Mouse (Mus musculus): ENCODE data around the gene Eapp. TPM values are rescaled to one million over a fixed set of nuclear protein-coding genes. Genes with fewer than 3 reads are reported as not detected.

The Eapp gene
- total and polyA plus RNA-seq, 3 experiments = 43.1 to 53.9 (median 51.5) TPM

DNA sequence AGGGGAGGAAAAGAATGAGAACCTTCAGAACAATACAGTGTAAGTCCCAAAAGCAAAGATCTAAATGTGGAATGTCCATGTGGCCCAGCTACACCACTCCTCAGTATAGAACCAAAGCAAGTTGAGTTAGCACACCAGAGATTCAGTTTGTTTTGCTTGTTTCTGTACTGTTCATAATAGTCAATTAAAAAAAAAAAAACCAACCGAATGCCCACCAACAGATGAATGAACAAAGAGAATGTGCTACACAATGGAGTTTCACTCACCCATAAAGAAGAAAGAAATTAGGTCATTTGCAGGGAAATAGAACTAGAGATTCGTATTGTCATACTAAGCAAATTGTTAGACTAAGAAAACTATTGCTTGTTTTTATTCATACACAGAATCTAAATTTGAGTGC is 63.6 kb downstream of the Eapp start:
- DNase-seq (ENCODE audit: extremely low read depth) = no peak
- no peak overlapping the region for H3K4me3 ChIP-seq (replicated peaks in 1 of 3; ENCODE audit: low read depth in 2 of 3, low read length in 2 of 3, poor library complexity in 1 of 3)
- no peaks in the 10 kb centered on the region for H3K36me3 ChIP-seq (replicated peaks in 1 of 2; ENCODE audit: control insufficient read depth in 1 of 2, insufficient read depth in 1 of 2, low read length in 1 of 2)
- peaks cover 0 to 5% of the 10 kb centered on the region in 2 experiments; a peak in 1 of 4 replicates for H3K4me1 ChIP-seq (ENCODE audit: control insufficient read depth in 1 of 2, insufficient read depth in 2 of 2)
- no peaks in the 10 kb centered on the region for H3K27me3 ChIP-seq (replicated peaks)
- H3K9ac ChIP-seq (ENCODE audit: insufficient read depth, low read depth) = no peak overlapping the region
- H3K79me2 ChIP-seq (replicated peaks; ENCODE audit: control insufficient read depth, extremely low read depth, insufficient read depth, poor library complexity, severe bottlenecking) = no peaks in the 10 kb centered on the region
- in situ Hi-C loops (cut with MboI; ENCODE audit: low pct_ligation_motif_present, low pct_unique_long_range_greater_than_20kb, low sequenced_read_pairs) (no loop called here), dilution Hi-C loops (cut with MboI; ENCODE audit: extremely low pct_ligation_motif_present, extremely low pct_unique_long_range_greater_than_20kb, low sequenced_read_pairs) (no loop called here)
- TF ChIP-seq TBP (conservative IDR thresholded peaks at IDR 0.05; ENCODE audit: low read depth, low read length) (no peak), ZC3H11A (IDR thresholded peaks at IDR 0.05; ENCODE audit: low read depth, low read length) (no peak), NRF1 (IDR thresholded peaks at IDR 0.05; ENCODE audit: low read depth, low read length) (no peak)
- no peaks in the 10 kb centered on the region for H3K9me3 ChIP-seq (replicated peaks; ENCODE audit: low read length)
- H3K4me2 ChIP-seq (ENCODE audit: insufficient read depth, low read depth, poor library complexity, severe bottlenecking) = no peak overlapping the region
- no peak overlapping the region for H3K27ac ChIP-seq (ENCODE audit: insufficient read depth, low read depth)

DNA sequence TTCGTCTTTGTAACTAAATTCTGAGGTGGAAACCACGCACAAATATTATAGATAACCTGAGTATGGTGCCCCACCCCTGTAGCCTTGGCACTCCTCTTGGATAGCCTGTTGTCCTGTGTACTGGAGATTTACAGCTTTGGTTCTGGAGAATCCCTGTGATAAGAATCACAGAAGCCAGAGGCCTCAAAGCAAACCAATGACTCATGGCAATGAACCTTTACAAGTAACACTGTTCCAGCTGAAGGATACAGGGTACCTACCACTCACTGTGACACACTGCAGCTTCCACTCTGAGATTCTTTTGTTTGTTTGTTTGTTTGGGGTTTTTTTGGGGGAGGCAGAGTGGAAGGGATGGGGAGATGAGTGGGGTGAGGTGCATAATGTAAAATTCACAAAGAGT is 73.8 kb downstream of the Eapp start:
- Histone ChIP-seq H3K4me1 (ENCODE audit: control insufficient read depth in 1 of 2, insufficient read depth in 2 of 2) (no peaks in the 10 kb centered on the region), H3K4me3 (replicated peaks in 1 of 3; ENCODE audit: low read depth in 2 of 3, low read length in 2 of 3, poor library complexity in 1 of 3) (no peak overlapping the region), H3K27ac (ENCODE audit: insufficient read depth, low read depth) (no peak overlapping the region), H3K9me3 (replicated peaks; ENCODE audit: low read length) (no peaks in the 10 kb centered on the region), H3K9ac (ENCODE audit: insufficient read depth, low read depth) (no peak overlapping the region), H3K36me3 (replicated peaks in 1 of 2; ENCODE audit: control insufficient read depth in 1 of 2, insufficient read depth in 1 of 2, low read length in 1 of 2) (no peaks in the 10 kb centered on the region), H3K79me2 (replicated peaks; ENCODE audit: control insufficient read depth, extremely low read depth, insufficient read depth, poor library complexity, severe bottlenecking) (no peaks in the 10 kb centered on the region), H3K27me3 (replicated peaks) (no peaks in the 10 kb centered on the region), H3K4me2 (ENCODE audit: insufficient read depth, low read depth, poor library complexity, severe bottlenecking) (no peak overlapping the region)
- dilution Hi-C loops (cut with MboI; ENCODE audit: extremely low pct_ligation_motif_present, extremely low pct_unique_long_range_greater_than_20kb, low sequenced_read_pairs) (no loop called here), in situ Hi-C loops (cut with MboI; ENCODE audit: low pct_ligation_motif_present, low pct_unique_long_range_greater_than_20kb, low sequenced_read_pairs) (no loop called here)
- no peak for DNase-seq (ENCODE audit: extremely low read depth)
- TF ChIP-seq MAX (IDR thresholded peaks at IDR 0.05; ENCODE audit: low read length) (no peak), ZKSCAN1 (IDR thresholded peaks at IDR 0.05; ENCODE audit: borderline replicate concordance, low read depth, low read length) (no peak), NRF1 (IDR thresholded peaks at IDR 0.05; ENCODE audit: low read depth, low read length) (no peak), E2F4 (IDR thresholded peaks at IDR 0.05; ENCODE audit: insufficient replicate concordance, low read depth, low read length) (no peak), RAD21 (IDR thresholded peaks at IDR 0.05; ENCODE audit: low read depth, low read length) (no peak), ZC3H11A (IDR thresholded peaks at IDR 0.05; ENCODE audit: low read depth, low read length) (no peak), POLR2A (IDR thresholded peaks at IDR 0.05; ENCODE audit: low read depth, low read length) (no peak), ELF1 (IDR thresholded peaks at IDR 0.05; ENCODE audit: low read depth, low read length) (no peak), TCF12 (IDR thresholded peaks at IDR 0.05; ENCODE audit: low read depth, low read length) (no peak), EP300 (IDR thresholded peaks at IDR 0.05; ENCODE audit: low read length) (no peak), NELFE (IDR thresholded peaks at IDR 0.05; ENCODE audit: low read depth, low read length) (no peak), KAT2A (IDR thresholded peaks at IDR 0.05; ENCODE audit: insufficient replicate concordance, low read length) (no peak), POLR2AphosphoS2 (IDR thresholded peaks at IDR 0.05; ENCODE audit: low read depth, low read length) (no peak)

Other genes starting within 250 kb of the Eapp start
- gene Sptssa, start 39.3 kb downstream of the Eapp start, total RNA-seq (2012; rRNA removed) = 34.0 and 38.4 TPM in 2 replicates
- 125 and 145 TPM in 2 replicates for gene Sptssa, start 39.3 kb downstream of the Eapp start, total RNA-seq (2014; rRNA removed)
- gene Sptssa, start 39.3 kb downstream of the Eapp start, polyA plus RNA-seq (2012; ENCODE audit: insufficient read length, low read depth) = 64.8 and 66.7 TPM in 2 replicates
- gene Snx6, start 99.8 kb upstream of the Eapp start, total RNA-seq (2012; rRNA removed) = 67.3 and 78.2 TPM in 2 replicates
- 155 and 158 TPM in 2 replicates for gene Snx6, start 99.8 kb upstream of the Eapp start, total RNA-seq (2014; rRNA removed)
- 80.8 and 85.8 TPM in 2 replicates for gene Snx6, start 99.8 kb upstream of the Eapp start, polyA plus RNA-seq (2012; ENCODE audit: insufficient read length, low read depth)
- gene Cfl2, start 167.0 kb upstream of the Eapp start, total RNA-seq (2012; rRNA removed) = 6.1 and 7.1 TPM in 2 replicates
- gene Cfl2, start 167.0 kb upstream of the Eapp start, total RNA-seq (2014; rRNA removed) = 24.2 and 25.2 TPM in 2 replicates
- gene Cfl2, start 167.0 kb upstream of the Eapp start, polyA plus RNA-seq (2012; ENCODE audit: insufficient read length, low read depth) = 13.8 and 16.1 TPM in 2 replicates